Mouse (Mus musculus): ENCODE measurements around the gene Prl3d1.
"Not testable (repeated sequence)": the region's sequence is repeated elsewhere in the genome, so short reads cannot be mapped to it uniquely, and the experiment has no call there.

Gene Prl3d1

GRCm38 (mm10) chr13:27093890-27094289 is at the start of gene Prl3d1:
Gene Prl3d1 (plus strand): TSS chr13:27094190.
- not testable (repeated sequence) for DNase-seq (ENCODE audit: low read depth, low spot score)

GRCm38 (mm10) chr13:27057270-27057669 is 36.7 kb upstream of the Prl3d1 start, which contains the start of gene Prl:
Gene Prl (plus strand): TSS chr13:27057570.
- no peak for DNase-seq (ENCODE audit: low read depth, low spot score)

- DNase-seq (ENCODE audit: low read depth, low spot score) = no peak
Measured at GRCm38 (mm10) chr13:27059177-27059576, 34.8 kb upstream of the Prl3d1 start.

GRCm38 (mm10) chr13:27121398-27121797 is 27.4 kb downstream of the Prl3d1 start, which contains the start of gene Prl3d2:
Gene Prl3d2 (plus strand): TSS chr13:27121698.
- DNase-seq (ENCODE audit: low read depth, low spot score) = not testable (repeated sequence)

GRCm38 (mm10) chr13:27148264-27148663 is 54.3 kb downstream of the Prl3d1 start:
- DNase-seq (ENCODE audit: low read depth, low spot score) = no peak
